Mouse (Mus musculus) G1E-ER4 (cell line): ENCODE results near the gene Uvrag. TPM values are rescaled to one million over a fixed set of nuclear protein-coding genes. Genes with fewer than 3 reads are reported as not detected.

Experiments used
- GATA1 ChIP-seq: IDR thresholded peaks from one replicate; pipeline ENCODE4 v1.8.0; 2012; ENCODE audit warnings: low read length, inconsistent platforms
- polyA plus RNA-seq: library from polyadenylated mRNA; stranded (reverse); fragments of >175 nt; gene quantifications from 2 replicates; pipeline ENCODE4 v1.2.3, GENCODE M21; 2012

Gene Uvrag
- polyA plus RNA-seq, 1 experiment: 15.3 TPM

GRCm38 (mm10) chr7:98848899-98849640, 291.9 kb downstream of the Uvrag start:
- TF ChIP-seq GATA1: no peak

GRCm38 (mm10) chr7:98843649-98844048, 297.3 kb downstream of the Uvrag start:
- no peak for TF ChIP-seq GATA1

- no peak for TF ChIP-seq GATA1
Measured at GRCm38 (mm10) chr7:98842997-98843396, 297.9 kb downstream of the Uvrag start.

- TF ChIP-seq GATA1: no peak
Measured at GRCm38 (mm10) chr7:98841802-98842201, 299.1 kb downstream of the Uvrag start.

GRCm38 (mm10) chr7:98840771-98841170, 300.2 kb downstream of the Uvrag start:
- no peak for TF ChIP-seq GATA1

- TF ChIP-seq GATA1: no peak
Measured at GRCm38 (mm10) chr7:98839312-98839711, 301.6 kb downstream of the Uvrag start.

- TF ChIP-seq GATA1: no peak
Measured at GRCm38 (mm10) chr7:98838729-98839141, 302.2 kb downstream of the Uvrag start.

- no peak for TF ChIP-seq GATA1
Measured at GRCm38 (mm10) chr7:98837901-98838300, 303.0 kb downstream of the Uvrag start.

- no peak for TF ChIP-seq GATA1
Measured at GRCm38 (mm10) chr7:98836646-98837045, 304.3 kb downstream of the Uvrag start.

- no peak for TF ChIP-seq GATA1
Measured at GRCm38 (mm10) chr7:98835519-98836441, 305.2 kb downstream of the Uvrag start.

Other genes with a start within 250 kb of the Uvrag start
- 0.03 and 0.04 TPM in 2 replicates for gene Dgat2, start 41.6 kb upstream of the Uvrag start, polyA plus RNA-seq
- not detected in 2 replicates for gene Mogat2, start 97.5 kb upstream of the Uvrag start, polyA plus RNA-seq
- gene Map6, start 126.3 kb upstream of the Uvrag start, polyA plus RNA-seq: not detected in 2 replicates
- gene Serpinh1, start 212.1 kb upstream of the Uvrag start, polyA plus RNA-seq: not detected in 2 replicates
- gene Gdpd5, start 240.3 kb upstream of the Uvrag start, polyA plus RNA-seq: 0.11 TPM in 1 of 2 replicates, not detected in the other